Mouse (Mus musculus): ENCODE data around the gene Gabpb1.

Gene Gabpb1

GRCm38 (mm10) chr2:126676122-126676515 is at the start of gene Gabpb1:
Gene Gabpb1 (minus strand): TSS chr2:126676337.
- DNase-seq (ENCODE audit: low spot score), result no peak

GRCm38 (mm10) chr2:126712950-126713349 is 36.8 kb upstream of the Gabpb1 start:
- DNase-seq (ENCODE audit: low spot score), result no peak

DNA sequence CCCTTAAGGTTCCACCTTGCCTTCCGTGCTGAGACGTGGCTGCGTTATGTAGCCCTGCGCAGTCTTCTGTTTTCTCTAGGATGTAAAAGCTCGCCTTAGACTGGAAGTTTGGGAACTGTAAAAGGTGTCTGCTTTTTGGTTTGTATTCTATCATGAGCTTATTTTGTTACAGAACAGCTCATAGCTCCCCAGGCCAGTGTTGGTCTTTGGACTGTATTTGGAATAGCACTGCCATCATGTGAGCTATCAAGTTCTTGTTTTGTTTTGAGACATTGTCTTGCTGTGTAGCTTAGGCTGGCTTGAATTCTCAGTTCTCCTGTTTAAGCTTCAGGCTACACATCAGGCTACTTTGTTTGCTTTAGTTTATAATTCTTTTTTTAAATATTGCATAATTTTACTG is 36.4 kb upstream of the Gabpb1 start:
- no peak for DNase-seq (ENCODE audit: low spot score)

GRCm38 (mm10) chr2:126708361-126708760 is 32.2 kb upstream of the Gabpb1 start:
- DNase-seq (ENCODE audit: low spot score), result no peak

- DNase-seq (ENCODE audit: low spot score), result no peak
Observed at GRCm38 (mm10) chr2:126707438-126707779, 31.3 kb upstream of the Gabpb1 start.

- peak; percentile 98 for DNase-seq (ENCODE audit: low spot score)
Observed at GRCm38 (mm10) chr2:126706759-126707437, 30.8 kb upstream of the Gabpb1 start, which contains the start of gene Usp8. Gene Usp8 (plus strand): TSS chr2:126707328.

DNA sequence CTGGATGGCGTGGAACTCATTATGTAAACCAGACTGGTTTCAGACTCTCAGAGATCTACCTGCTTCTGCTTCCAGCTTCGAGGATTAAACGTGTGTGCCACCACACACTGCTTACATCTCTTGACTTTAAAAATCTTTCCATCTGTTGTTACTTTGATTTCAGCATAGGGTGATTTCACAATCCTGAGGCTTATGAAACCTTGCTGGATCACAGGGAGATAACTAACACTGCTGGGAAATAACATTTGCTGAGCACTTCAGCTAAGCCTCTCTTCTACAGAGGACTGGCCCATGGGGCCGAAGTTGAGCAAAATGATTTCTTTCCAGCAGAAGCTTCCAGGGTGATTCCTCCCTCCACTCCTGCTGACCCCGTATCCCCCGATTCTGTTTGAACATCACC is 19.1 kb upstream of the Gabpb1 start:
- no peak for DNase-seq (ENCODE audit: low spot score)

DNA sequence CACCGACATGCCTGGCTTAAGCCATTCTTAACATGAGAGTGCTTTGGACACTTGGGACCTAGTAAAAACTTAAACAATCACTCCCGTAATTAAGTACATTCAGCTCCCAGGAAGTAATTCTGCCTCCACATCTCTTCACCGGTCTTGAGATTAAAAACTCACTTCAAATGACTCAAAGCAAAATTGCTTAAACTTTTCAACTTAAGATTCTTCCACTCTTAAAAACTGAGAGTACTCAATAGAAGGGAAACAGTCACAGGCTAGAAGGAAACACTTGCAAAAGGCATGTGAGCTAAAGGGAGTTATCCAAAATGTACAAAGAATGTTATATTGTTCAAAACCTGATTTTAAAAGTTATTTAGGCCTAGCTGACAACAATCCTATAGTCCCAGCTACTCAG is 15.2 kb upstream of the Gabpb1 start:
- no peak for DNase-seq (ENCODE audit: low spot score)

DNA sequence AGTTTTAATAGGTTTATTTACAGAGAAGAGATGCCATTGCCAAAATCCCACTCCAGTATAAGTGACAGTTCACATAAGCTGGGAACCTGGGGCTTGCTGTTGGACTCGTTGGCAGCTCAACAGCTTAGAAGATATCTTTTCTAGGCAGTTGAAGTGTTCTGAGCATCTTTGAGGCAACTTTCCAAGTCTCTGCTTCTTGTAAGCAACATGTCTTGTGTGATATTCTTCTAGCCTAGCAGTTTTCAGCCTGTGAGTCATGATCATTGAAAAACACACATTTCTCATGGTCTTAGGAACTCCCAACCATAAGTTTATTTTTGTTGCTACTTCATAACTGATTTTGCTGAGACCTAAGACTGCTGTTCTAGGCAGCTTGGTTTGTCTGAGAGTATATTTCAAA is 6.8 kb upstream of the Gabpb1 start:
- no peak for DNase-seq (ENCODE audit: low spot score)

DNA sequence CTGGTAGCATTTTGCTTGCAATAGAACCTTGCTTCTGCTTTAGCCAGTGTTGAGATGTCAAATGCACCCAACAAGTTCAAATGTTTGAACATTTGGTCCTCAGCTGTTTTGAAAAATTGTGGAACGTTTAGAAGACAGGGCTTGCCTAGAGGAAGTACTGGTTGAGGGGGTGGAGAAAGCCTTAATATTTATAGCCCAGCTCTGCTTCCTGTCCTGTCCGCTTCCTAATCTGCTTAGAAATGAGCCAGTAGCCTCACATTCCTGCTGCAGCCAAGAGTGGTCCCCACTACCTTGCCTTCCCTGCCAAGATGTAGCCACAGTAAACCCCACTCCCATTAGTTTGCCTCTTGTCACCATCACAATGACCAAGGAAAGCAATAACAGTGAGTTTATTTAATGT is 6.2 kb upstream of the Gabpb1 start:
- no peak for DNase-seq (ENCODE audit: low spot score)

DNA sequence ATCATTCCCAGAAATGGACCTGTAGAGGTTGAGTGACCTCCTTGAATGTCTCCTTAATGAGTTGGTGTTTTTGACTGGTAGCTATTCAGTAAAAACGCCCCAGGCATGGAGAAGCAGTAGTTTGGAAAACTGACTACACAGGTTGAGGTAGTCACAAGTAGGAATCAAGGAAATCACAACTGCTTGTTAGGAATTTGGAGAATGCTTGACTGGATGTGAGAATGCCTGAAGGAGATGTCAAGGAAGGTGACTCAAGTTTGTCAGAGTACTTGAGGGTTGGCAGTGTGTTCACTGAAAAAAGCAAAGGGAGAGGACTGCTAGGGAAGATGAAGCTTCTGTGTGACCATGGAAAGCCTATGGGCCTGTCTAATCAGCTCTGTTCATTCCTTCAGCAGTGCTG is 1.2 kb upstream of the Gabpb1 start:
- DNase-seq (ENCODE audit: low spot score), result no peak

- peak; percentile 89 for DNase-seq (ENCODE audit: low spot score)
Observed at GRCm38 (mm10) chr2:126675169-126676121, 692 bp downstream of the Gabpb1 start.

DNA sequence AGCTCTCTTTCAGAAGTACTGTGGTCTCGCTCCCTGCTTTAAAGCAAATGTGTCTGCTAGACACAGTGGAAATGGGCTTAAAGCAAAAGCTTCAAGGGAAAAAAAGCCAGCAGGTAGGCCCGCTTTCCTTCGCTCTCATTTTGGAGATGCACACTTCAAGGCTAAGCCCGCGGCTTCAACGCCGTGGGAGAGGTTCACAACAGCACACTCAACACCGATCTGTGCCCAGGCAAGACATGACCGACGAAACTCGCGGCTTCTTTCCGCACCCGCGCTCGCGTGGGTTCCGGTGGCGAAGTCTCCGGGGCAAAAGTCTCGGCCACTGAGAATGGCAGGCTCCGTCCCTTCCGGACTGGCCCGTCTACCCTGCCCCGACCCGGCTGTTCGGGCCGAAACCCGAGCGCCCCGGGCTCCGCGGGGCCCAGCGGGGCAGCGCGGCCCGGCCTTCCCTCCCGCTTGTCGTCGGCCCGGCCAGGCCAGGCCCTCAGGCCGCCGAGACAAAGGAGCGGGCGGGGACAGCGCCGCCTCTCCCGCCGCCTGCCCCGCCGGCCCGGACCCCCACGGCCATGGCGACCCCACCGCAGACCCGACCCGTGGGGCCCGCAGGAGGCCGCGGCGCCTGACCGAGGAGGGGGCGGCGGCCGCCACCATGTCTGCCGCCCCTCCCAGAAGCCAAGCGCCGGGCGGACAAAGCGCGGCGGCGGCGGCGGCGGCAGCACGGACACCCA is 1.5 kb downstream of the Gabpb1 start:
- DNase-seq (ENCODE audit: low spot score), result peak; percentile 74

DNA sequence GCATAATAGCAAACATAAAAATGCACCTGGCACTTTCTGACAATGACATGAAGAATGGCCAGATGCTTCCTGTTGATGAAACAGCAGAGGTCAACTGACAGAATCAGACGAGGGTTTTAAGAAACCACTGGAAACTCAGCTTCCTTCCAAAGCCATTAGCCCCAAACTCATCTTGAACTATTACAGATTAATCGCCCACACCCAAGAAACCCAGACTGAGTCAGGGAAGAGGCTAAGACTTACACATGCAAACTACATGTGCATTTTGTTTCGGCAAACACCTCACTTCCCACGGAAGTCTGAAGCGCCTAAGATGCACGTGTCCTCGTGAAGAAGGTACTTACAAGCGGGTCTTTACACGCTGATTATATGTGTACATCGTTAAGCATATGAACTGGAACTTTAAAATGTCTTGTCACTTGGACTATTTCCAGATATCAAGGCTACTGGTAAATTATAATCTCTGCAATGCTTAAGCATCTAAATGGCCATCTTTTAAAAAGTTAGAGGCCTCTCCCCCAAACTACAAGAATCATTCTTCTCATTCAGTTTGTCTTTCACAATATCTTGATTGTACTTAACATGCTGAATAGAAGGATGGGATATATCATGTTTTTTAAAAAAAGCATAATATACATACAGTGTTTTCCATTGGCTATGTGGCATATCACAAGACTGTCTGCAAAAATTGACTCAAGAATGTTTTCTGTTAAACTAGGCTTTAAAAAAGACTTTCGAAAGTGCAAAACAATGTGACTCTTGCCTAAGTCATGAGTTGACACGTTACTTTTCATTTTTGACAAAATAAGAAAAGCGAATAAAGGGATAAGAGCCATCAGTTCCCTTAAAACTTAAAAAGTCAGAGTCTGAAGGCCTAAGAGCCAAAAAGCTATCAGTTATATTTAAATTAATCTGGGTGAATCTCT is 2.6 kb downstream of the Gabpb1 start:
- no peak for DNase-seq (ENCODE audit: low spot score)

DNA sequence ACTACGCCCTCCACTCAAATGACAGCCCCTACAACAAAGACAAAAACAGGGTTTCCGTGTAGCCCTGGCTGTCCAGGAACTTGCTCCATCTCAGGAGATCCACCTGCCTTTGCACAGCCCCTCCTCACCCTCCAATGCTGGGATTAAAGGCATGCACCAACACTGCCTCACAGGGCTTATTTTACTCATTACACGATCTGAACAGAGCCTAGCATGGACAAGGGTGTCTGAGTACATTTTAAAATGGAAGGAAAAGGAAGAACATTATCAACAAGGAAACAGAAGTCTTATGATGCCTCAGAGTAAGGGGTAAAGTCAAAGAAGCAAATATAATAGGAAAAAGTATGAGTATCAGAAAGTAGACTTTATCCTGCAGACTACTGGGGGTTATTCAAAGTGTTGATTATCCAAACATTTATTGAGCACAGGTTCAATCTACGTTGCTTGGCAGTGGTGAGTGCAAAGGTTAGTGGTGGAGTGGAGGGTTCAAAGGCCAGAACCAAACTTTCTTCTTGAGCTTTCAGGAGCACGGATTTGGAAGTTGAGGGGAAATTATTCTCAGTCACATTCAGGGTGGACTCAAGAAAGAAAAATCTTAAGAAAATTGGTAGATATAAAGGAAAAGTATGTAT is 7.4 kb downstream of the Gabpb1 start:
- DNase-seq (ENCODE audit: low spot score), result no peak

DNA sequence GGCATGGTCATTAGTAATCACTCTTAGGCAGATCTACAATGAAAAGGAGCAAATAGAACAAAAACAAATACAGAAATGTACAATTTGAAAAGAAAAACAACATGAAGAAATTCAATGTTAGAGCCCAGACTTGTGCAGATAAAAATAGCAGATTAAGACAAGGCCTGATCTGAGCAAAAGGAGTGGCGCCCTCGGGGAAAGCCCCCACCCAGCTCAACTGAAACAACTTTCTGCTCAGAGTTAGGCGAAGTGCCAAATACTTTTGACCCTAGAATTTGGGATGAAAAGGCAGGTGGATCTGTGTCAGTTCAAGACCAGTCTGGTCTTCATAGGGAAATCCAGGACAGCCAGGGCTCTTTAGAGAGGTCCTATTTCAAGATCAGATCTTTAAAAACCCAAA is 10.2 kb downstream of the Gabpb1 start:
- no peak for DNase-seq (ENCODE audit: low spot score)

- DNase-seq (ENCODE audit: low spot score), result no peak
Observed at GRCm38 (mm10) chr2:126663481-126663880, 12.7 kb downstream of the Gabpb1 start.

DNA sequence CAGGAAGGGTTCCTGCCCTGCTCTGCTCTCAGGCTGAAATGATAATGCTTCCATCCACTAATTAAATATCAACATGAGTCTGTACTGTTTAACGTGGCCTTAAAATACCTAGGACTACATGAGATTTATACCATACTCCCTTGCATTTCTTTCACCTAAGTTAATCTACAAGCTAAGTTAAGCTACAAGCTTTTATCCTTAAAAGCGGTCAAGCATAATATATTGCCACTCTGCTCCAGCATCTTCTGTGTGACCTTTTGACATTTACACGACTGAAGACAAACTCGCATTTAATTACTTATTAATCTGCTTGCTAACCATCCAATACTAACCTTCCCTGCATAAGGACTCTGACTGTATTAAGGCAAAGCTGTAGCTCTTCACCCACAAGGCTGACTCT is 23.2 kb downstream of the Gabpb1 start:
- no peak for DNase-seq (ENCODE audit: low spot score)

- DNase-seq (ENCODE audit: low spot score), result no peak
Observed at GRCm38 (mm10) chr2:126647762-126648161, 28.4 kb downstream of the Gabpb1 start.

DNA sequence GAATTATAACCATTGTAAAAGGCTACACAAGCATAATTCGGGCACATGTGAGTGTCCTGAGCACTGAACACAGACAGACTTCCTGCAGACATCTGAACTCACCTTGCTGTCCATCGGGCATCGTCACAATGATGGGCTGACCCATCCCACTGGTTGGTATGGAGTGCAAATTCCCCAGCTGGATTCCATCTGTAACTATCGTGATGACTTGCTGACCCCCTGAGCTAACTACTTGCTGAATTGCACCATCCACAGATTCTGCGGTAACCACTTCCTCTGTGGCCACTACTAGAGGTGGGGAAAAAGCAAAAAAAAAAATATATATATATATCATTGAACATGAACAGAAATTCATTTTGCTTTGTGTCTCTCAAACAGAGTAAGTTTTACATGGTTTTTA is 29.7 kb downstream of the Gabpb1 start:
- DNase-seq (ENCODE audit: low spot score), result no peak

DNA sequence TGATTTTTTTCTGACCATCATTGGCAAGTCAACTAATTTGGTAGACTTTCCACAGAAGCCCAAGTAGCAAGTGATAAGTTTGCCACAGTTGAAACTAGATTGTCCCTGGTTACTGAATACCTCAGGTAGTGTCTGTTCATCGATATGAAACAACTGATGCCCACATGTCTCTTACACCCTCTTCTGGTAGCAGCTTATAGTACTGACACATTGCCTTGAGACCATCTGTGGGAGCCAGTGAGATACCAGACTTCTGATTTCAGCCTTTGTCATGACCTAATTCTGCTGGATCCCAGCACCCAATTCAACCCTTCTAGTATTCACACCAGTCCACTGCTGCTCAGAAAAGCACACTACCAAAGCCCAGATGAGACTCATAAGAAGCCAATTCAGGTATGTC is 31.4 kb downstream of the Gabpb1 start:
- no peak for DNase-seq (ENCODE audit: low spot score)

Data from testis, postnatal 10 days (tissue).